Mouse (Mus musculus) retina, adult 2 months (tissue): ENCODE measurements around the gene Elmo1.

Experiments
- DNase-seq: peaks from one replicate; pipeline ENCODE4 v3.0.0-alpha.2; 2012; ENCODE audit warnings: low read depth, low spot score

The Elmo1 gene

GRCm38 (mm10) chr13:20516096-20516495 lies 425.7 kb downstream of the Elmo1 start:
- DNase-seq = no peak

GRCm38 (mm10) chr13:20517702-20518101 lies 427.3 kb downstream of the Elmo1 start:
- DNase-seq = no peak

- DNase-seq = no peak
These were observed 431.1 kb downstream of the Elmo1 start for GRCm38 (mm10) chr13:20521492-20521891.

GRCm38 (mm10) chr13:20523671-20524070 lies 433.3 kb downstream of the Elmo1 start:
- no peak for DNase-seq

GRCm38 (mm10) chr13:20525844-20526243 lies 435.4 kb downstream of the Elmo1 start:
- DNase-seq = no peak

- DNase-seq = no peak
These were observed 446.7 kb downstream of the Elmo1 start for GRCm38 (mm10) chr13:20537053-20537452.

GRCm38 (mm10) chr13:20537487-20537886 lies 447.1 kb downstream of the Elmo1 start:
- DNase-seq = no peak

- DNase-seq = no peak
These were observed 448.0 kb downstream of the Elmo1 start for GRCm38 (mm10) chr13:20538216-20539070.

- no peak for DNase-seq
These were observed 449.2 kb downstream of the Elmo1 start for GRCm38 (mm10) chr13:20539631-20540030.

- no peak for DNase-seq
These were observed 456.3 kb downstream of the Elmo1 start for GRCm38 (mm10) chr13:20546568-20547204.

- DNase-seq = no peak
These were observed 459.6 kb downstream of the Elmo1 start for GRCm38 (mm10) chr13:20549983-20550382.

GRCm38 (mm10) chr13:20551559-20551958 lies 461.2 kb downstream of the Elmo1 start:
- no peak for DNase-seq

GRCm38 (mm10) chr13:20555853-20556452 lies 465.6 kb downstream of the Elmo1 start:
- no peak for DNase-seq

- no peak for DNase-seq
These were observed 466.3 kb downstream of the Elmo1 start for GRCm38 (mm10) chr13:20556739-20557138.

- DNase-seq = no peak
These were observed 466.8 kb downstream of the Elmo1 start for GRCm38 (mm10) chr13:20557156-20557555.

- DNase-seq = no peak
These were observed 468.0 kb downstream of the Elmo1 start for GRCm38 (mm10) chr13:20558376-20558775.

GRCm38 (mm10) chr13:20564414-20564813 lies 474.0 kb downstream of the Elmo1 start:
- no peak for DNase-seq

GRCm38 (mm10) chr13:20575186-20575585 lies 484.8 kb downstream of the Elmo1 start:
- DNase-seq = no peak

- peak; percentile 41 for DNase-seq
These were observed 495.5 kb downstream of the Elmo1 start for GRCm38 (mm10) chr13:20585868-20586267.

GRCm38 (mm10) chr13:20586462-20586861 lies 496.1 kb downstream of the Elmo1 start:
- DNase-seq = no peak

GRCm38 (mm10) chr13:20590983-20591382 lies 500.6 kb downstream of the Elmo1 start:
- no peak for DNase-seq

GRCm38 (mm10) chr13:20597307-20597706 lies 506.9 kb downstream of the Elmo1 start:
- DNase-seq = no peak

GRCm38 (mm10) chr13:20598618-20599017 lies 508.2 kb downstream of the Elmo1 start:
- DNase-seq = no peak
